Mouse (Mus musculus): ENCODE measurements around the gene Ifi207. TPM values are rescaled to one million over a fixed set of nuclear protein-coding genes. Genes with fewer than 3 reads are reported as not detected.
"Not testable (repeated sequence)": the region's sequence is repeated elsewhere in the genome, so short reads cannot be mapped to it uniquely, and the experiment has no call there.

The Ifi207 gene
- polyA plus RNA-seq, 2 experiments: 1.4 to 2.2 TPM

GRCm38 (mm10) chr1:173740537-173740936 is 1.0 kb downstream of the Ifi207 start:
- Histone ChIP-seq H3K4me3 (ENCODE audit: insufficient read depth in 1 of 2, low read depth in 2 of 2, low read length in 2 of 2) (no peak overlapping the region), H3K36me3 (replicated peaks; ENCODE audit: control insufficient read depth, insufficient read depth, low read depth) (no peaks in the 10 kb centered on the region), H3K9ac (replicated peaks) (no peak overlapping the region), H3K4me2 (ENCODE audit: low read depth) (no peak overlapping the region), H3K27me3 (ENCODE audit: control insufficient read depth, insufficient read depth, low read length) (no peaks in the 10 kb centered on the region), H3K9me3 (ENCODE audit: control insufficient read depth, low read length) (no peaks in the 10 kb centered on the region), H3K27ac (no peak overlapping the region), H3K4me1 (replicated peaks; ENCODE audit: control insufficient read depth in 2 of 2, insufficient read depth in 2 of 2, low read length in 1 of 2) (no peaks in the 10 kb centered on the region)
- ATAC-seq (ENCODE audit: insufficient read depth): no peak
- TF ChIP-seq CTCF (IDR thresholded peaks at IDR 0.05; ENCODE audit: low read depth) (no peak), EP300 (IDR thresholded peaks at IDR 0.05; ENCODE audit: low read depth) (no peak)
- no peak for DNase-seq (ENCODE audit: low read depth in 3 of 3, low spot score in 3 of 3)

GRCm38 (mm10) chr1:173736986-173737385 is 4.6 kb downstream of the Ifi207 start:
- Histone ChIP-seq H3K4me3 (ENCODE audit: insufficient read depth in 1 of 2, low read depth in 2 of 2, low read length in 2 of 2) (no peak overlapping the region), H3K27ac (no peak overlapping the region), H3K36me3 (replicated peaks; ENCODE audit: control insufficient read depth, insufficient read depth, low read depth) (no peaks in the 10 kb centered on the region), H3K4me1 (replicated peaks; ENCODE audit: control insufficient read depth in 2 of 2, insufficient read depth in 2 of 2, low read length in 1 of 2) (no peaks in the 10 kb centered on the region), H3K9ac (replicated peaks) (no peak overlapping the region), H3K4me2 (ENCODE audit: low read depth) (no peak overlapping the region), H3K27me3 (ENCODE audit: control insufficient read depth, insufficient read depth, low read length) (no peaks in the 10 kb centered on the region), H3K9me3 (ENCODE audit: control insufficient read depth, low read length) (no peaks in the 10 kb centered on the region)
- no peak for TF ChIP-seq CTCF (IDR thresholded peaks at IDR 0.05; ENCODE audit: low read depth)
- TF ChIP-seq EP300 (IDR thresholded peaks at IDR 0.05; ENCODE audit: low read depth): no peak
- 32% methylated on average over 2 of the region's 2 CpGs for WGBS (ENCODE audit: insufficient replicate concordance)
- ATAC-seq (ENCODE audit: insufficient read depth) (no peak), DNase-seq (ENCODE audit: low read depth in 3 of 3, low spot score in 3 of 3) (peak in 1 of 3 experiments; percentile 17)

GRCm38 (mm10) chr1:173735015-173735414 is 6.5 kb downstream of the Ifi207 start:
- not testable (repeated sequence) for DNase-seq (ENCODE audit: low read depth in 3 of 3, low spot score in 3 of 3); ATAC-seq (ENCODE audit: insufficient read depth); H3K9me3 ChIP-seq (ENCODE audit: control insufficient read depth, low read length); H3K4me1 ChIP-seq (replicated peaks; ENCODE audit: control insufficient read depth in 2 of 2, insufficient read depth in 2 of 2, low read length in 1 of 2); H3K36me3 ChIP-seq (replicated peaks; ENCODE audit: control insufficient read depth, insufficient read depth, low read depth); H3K4me2 ChIP-seq (ENCODE audit: low read depth); H3K9ac ChIP-seq (replicated peaks); H3K4me3 ChIP-seq (ENCODE audit: insufficient read depth in 1 of 2, low read depth in 2 of 2, low read length in 2 of 2); H3K27me3 ChIP-seq (ENCODE audit: control insufficient read depth, insufficient read depth, low read length); H3K27ac ChIP-seq
- WGBS (ENCODE audit: insufficient replicate concordance): 64% methylated on average over 4 of the region's 4 CpGs

- Histone ChIP-seq H3K4me1 (replicated peaks; ENCODE audit: control insufficient read depth in 2 of 2, insufficient read depth in 2 of 2, low read length in 1 of 2) (no peaks in the 10 kb centered on the region), H3K4me3 (ENCODE audit: insufficient read depth in 1 of 2, low read depth in 2 of 2, low read length in 2 of 2) (no peak overlapping the region), H3K9me3 (ENCODE audit: control insufficient read depth, low read length) (no peaks in the 10 kb centered on the region), H3K4me2 (ENCODE audit: low read depth) (no peak overlapping the region), H3K27me3 (ENCODE audit: control insufficient read depth, insufficient read depth, low read length) (no peaks in the 10 kb centered on the region), H3K27ac (no peak overlapping the region), H3K36me3 (replicated peaks; ENCODE audit: control insufficient read depth, insufficient read depth, low read depth) (no peaks in the 10 kb centered on the region), H3K9ac (replicated peaks) (no peak overlapping the region)
- DNase-seq (ENCODE audit: low read depth in 3 of 3, low spot score in 3 of 3): no peak
- 28% methylated on average over 7 of the region's 7 CpGs for WGBS (ENCODE audit: insufficient replicate concordance)
- ATAC-seq (ENCODE audit: insufficient read depth): no peak
- no peak for TF ChIP-seq CTCF (IDR thresholded peaks at IDR 0.05; ENCODE audit: low read depth)
- TF ChIP-seq EP300 (IDR thresholded peaks at IDR 0.05; ENCODE audit: low read depth): no peak
Measured at GRCm38 (mm10) chr1:173733219-173733618, 8.3 kb downstream of the Ifi207 start.

GRCm38 (mm10) chr1:173694270-173694669 is 47.3 kb downstream of the Ifi207 start:
- DNase-seq (ENCODE audit: low read depth in 3 of 3, low spot score in 3 of 3) (no peak), ATAC-seq (ENCODE audit: insufficient read depth) (no peak)
- Histone ChIP-seq H3K4me2 (ENCODE audit: low read depth) (no peak overlapping the region), H3K27ac (no peak overlapping the region), H3K9me3 (ENCODE audit: control insufficient read depth, low read length) (no peaks in the 10 kb centered on the region), H3K9ac (replicated peaks) (no peak overlapping the region), H3K36me3 (replicated peaks; ENCODE audit: control insufficient read depth, insufficient read depth, low read depth) (no peaks in the 10 kb centered on the region), H3K27me3 (ENCODE audit: control insufficient read depth, insufficient read depth, low read length) (no peaks in the 10 kb centered on the region), H3K4me1 (replicated peaks; ENCODE audit: control insufficient read depth in 2 of 2, insufficient read depth in 2 of 2, low read length in 1 of 2) (no peaks in the 10 kb centered on the region), H3K4me3 (ENCODE audit: insufficient read depth in 1 of 2, low read depth in 2 of 2, low read length in 2 of 2) (no peak overlapping the region)
- WGBS (ENCODE audit: insufficient replicate concordance): 26% methylated on average over 1 of the region's 1 CpGs
- no peak for TF ChIP-seq CTCF (IDR thresholded peaks at IDR 0.05; ENCODE audit: low read depth)
- no peak for TF ChIP-seq EP300 (IDR thresholded peaks at IDR 0.05; ENCODE audit: low read depth)

- not testable (repeated sequence) for H3K36me3 ChIP-seq (replicated peaks; ENCODE audit: control insufficient read depth, insufficient read depth, low read depth); H3K27me3 ChIP-seq (ENCODE audit: control insufficient read depth, insufficient read depth, low read length); H3K4me3 ChIP-seq (ENCODE audit: insufficient read depth in 1 of 2, low read depth in 2 of 2, low read length in 2 of 2); H3K9me3 ChIP-seq (ENCODE audit: control insufficient read depth, low read length); DNase-seq (ENCODE audit: low read depth in 3 of 3, low spot score in 3 of 3); H3K9ac ChIP-seq (replicated peaks); ATAC-seq (ENCODE audit: insufficient read depth); H3K4me2 ChIP-seq (ENCODE audit: low read depth); H3K27ac ChIP-seq; H3K4me1 ChIP-seq (replicated peaks; ENCODE audit: control insufficient read depth in 2 of 2, insufficient read depth in 2 of 2, low read length in 1 of 2)
- WGBS (ENCODE audit: insufficient replicate concordance): 38% methylated on average over 1 of the region's 1 CpGs
Measured at GRCm38 (mm10) chr1:173678605-173679004, 62.9 kb downstream of the Ifi207 start.

- H3K4me2 ChIP-seq (ENCODE audit: low read depth); ATAC-seq (ENCODE audit: insufficient read depth): not testable (repeated sequence)
- WGBS (ENCODE audit: insufficient replicate concordance): 31% methylated on average over 3 of the region's 3 CpGs
Measured at GRCm38 (mm10) chr1:173673458-173674097, 68.0 kb downstream of the Ifi207 start, which contains the start of gene Ifi208. Ifi208 (plus strand) TSS chr1:173673675.

More at GRCm38 (mm10) chr1:173673458-173674097, 68.0 kb downstream of the Ifi207 start, which contains the start of gene Ifi208:
- H3K9me3 ChIP-seq (ENCODE audit: control insufficient read depth, low read length); H3K9ac ChIP-seq (replicated peaks); H3K27ac ChIP-seq; H3K4me3 ChIP-seq (ENCODE audit: insufficient read depth in 1 of 2, low read depth in 2 of 2, low read length in 2 of 2); H3K4me1 ChIP-seq (replicated peaks; ENCODE audit: control insufficient read depth in 2 of 2, insufficient read depth in 2 of 2, low read length in 1 of 2); H3K36me3 ChIP-seq (replicated peaks; ENCODE audit: control insufficient read depth, insufficient read depth, low read depth); DNase-seq (ENCODE audit: low read depth in 3 of 3, low spot score in 3 of 3); H3K27me3 ChIP-seq (ENCODE audit: control insufficient read depth, insufficient read depth, low read length): not testable (repeated sequence)
